Mouse (Mus musculus) kidney, postnatal 4 days (tissue): ENCODE measurements around the gene Arhgef12.
A peak's percentile ranks its signal among the peaks of the same experiment; 100 is the strongest.

Source experiments
- DNase-seq, 2 experiments: peaks; one replicate each; pipeline ENCODE4 v3.0.0; 2021; ENCODE audit warnings: mixed read lengths in 2 of 2

The Arhgef12 gene

GRCm38 (mm10) chr9:43108721-43109120 is 1.7 kb upstream of the Arhgef12 start:
- DNase-seq: no peak

GRCm38 (mm10) chr9:43108081-43108480 is 1.0 kb upstream of the Arhgef12 start:
- DNase-seq: no peak

GRCm38 (mm10) chr9:43107555-43107954 is 516 bp upstream of the Arhgef12 start:
- DNase-seq: no peak

- peak; percentile 56 to 69 for DNase-seq
These were observed 433 bp downstream of the Arhgef12 start for GRCm38 (mm10) chr9:43106426-43107186.

GRCm38 (mm10) chr9:43105664-43106361 is 1.2 kb downstream of the Arhgef12 start:
- DNase-seq: peak; percentile 96 to 98

- peak; percentile 61 to 66 for DNase-seq
These were observed 2.0 kb downstream of the Arhgef12 start for GRCm38 (mm10) chr9:43104873-43105663.

GRCm38 (mm10) chr9:43104526-43104872 is 2.5 kb downstream of the Arhgef12 start:
- DNase-seq: no peak

GRCm38 (mm10) chr9:43103675-43104299 is 3.3 kb downstream of the Arhgef12 start:
- no peak for DNase-seq

- DNase-seq: no peak
These were observed 4.1 kb downstream of the Arhgef12 start for GRCm38 (mm10) chr9:43102931-43103330.

GRCm38 (mm10) chr9:43101936-43102595 is 5.0 kb downstream of the Arhgef12 start:
- no peak for DNase-seq

- no peak for DNase-seq
These were observed 8.1 kb downstream of the Arhgef12 start for GRCm38 (mm10) chr9:43098922-43099321.

GRCm38 (mm10) chr9:43097801-43098557 is 9.1 kb downstream of the Arhgef12 start:
- no peak for DNase-seq

GRCm38 (mm10) chr9:43096337-43096736 is 10.7 kb downstream of the Arhgef12 start:
- DNase-seq: no peak

GRCm38 (mm10) chr9:43094828-43095227 is 12.2 kb downstream of the Arhgef12 start:
- DNase-seq: no peak

GRCm38 (mm10) chr9:43093803-43094202 is 13.2 kb downstream of the Arhgef12 start:
- DNase-seq: no peak

- no peak for DNase-seq
These were observed 21.3 kb downstream of the Arhgef12 start for GRCm38 (mm10) chr9:43085686-43086285.

- DNase-seq: no peak
These were observed 22.3 kb downstream of the Arhgef12 start for GRCm38 (mm10) chr9:43084496-43085362.

GRCm38 (mm10) chr9:43083441-43084055 is 23.5 kb downstream of the Arhgef12 start:
- no peak for DNase-seq

- DNase-seq: no peak
These were observed 28.3 kb downstream of the Arhgef12 start for GRCm38 (mm10) chr9:43078711-43079110.

- DNase-seq: peak in 1 of 2 experiments; percentile 43
These were observed 30.9 kb downstream of the Arhgef12 start for GRCm38 (mm10) chr9:43076163-43076562.
